Mouse (Mus musculus): ENCODE data around the gene Frmd5.
"Not testable (repeated sequence)": the region's sequence is repeated elsewhere in the genome, so short reads cannot be mapped to it uniquely, and the experiment has no call there.

GRCm38 (mm10) chr2:121501550-121501949 is 305.3 kb downstream of the Frmd5 start:
- TF ChIP-seq CTCF (IDR thresholded peaks at IDR 0.05; ENCODE audit: low read depth); EP300 (optimal IDR thresholded peaks at IDR 0.05): not testable (repeated sequence)

All from stomach, postnatal 0 days (tissue).